Mouse (Mus musculus) heart, adult 2 months (tissue): ENCODE data around the gene Sec62. TPM values are rescaled to one million over a fixed set of nuclear protein-coding genes. Genes with fewer than 3 reads are reported as not detected.

Experiments
- DNase-seq, 2 experiments: peaks; one replicate each; pipeline ENCODE4 v3.0.0; 2021
- H3K27ac ChIP-seq: fragments of 200-600 bp; 2 replicates; pipeline ENCODE4 v1.8.1; 2022
- H3K27me3 ChIP-seq: fragments of 200-500 bp; 2 replicates; pipeline ENCODE4 v1.6.1; 2012; ENCODE audit warnings: mild to moderate bottlenecking, low read length, inconsistent platforms, mixed read lengths; ENCODE audit not compliant: control insufficient read depth, insufficient read depth
- H3K36me3 ChIP-seq: fragments of 200-500 bp; 2 replicates; pipeline ENCODE4 v1.6.1; 2012; ENCODE audit warnings: low read length, inconsistent platforms; ENCODE audit not compliant: control insufficient read depth, insufficient read depth
- H3K4me1 ChIP-seq: fragments of 200-500 bp; 2 replicates; pipeline ENCODE4 v1.6.1; 2011; ENCODE audit warnings: low read length; ENCODE audit not compliant: control insufficient read depth, insufficient read depth
- H3K4me3 ChIP-seq: fragments of 200-600 bp; 2 replicates; pipeline ENCODE4 v1.8.1; 2022
- H3K79me2 ChIP-seq: fragments of 200-500 bp; replicated peaks from 2 replicates; pipeline ENCODE4 v1.6.1; 2012; ENCODE audit warnings: mild to moderate bottlenecking, inconsistent platforms, low read length, moderate library complexity, mixed read lengths; ENCODE audit not compliant: control insufficient read depth, insufficient read depth
- H3K9ac ChIP-seq: fragments of 200-500 bp; 2 replicates; pipeline ENCODE4 v1.6.1; 2012; ENCODE audit warnings: low read depth, mild to moderate bottlenecking, control low read depth, inconsistent platforms, low read length, mixed read lengths
- CTCF ChIP-seq: fragments of 200-600 bp; IDR thresholded peaks from 2 replicates; pipeline ENCODE4 v1.8.1; 2022; ENCODE audit warnings: antibody characterized with exemption, mild to moderate bottlenecking, moderate library complexity
- EP300 ChIP-seq: fragments of 200-500 bp; IDR thresholded peaks from 2 replicates; pipeline ENCODE4 v1.6.1; 2011; ENCODE audit warnings: low read depth, low read length, control low read depth; ENCODE audit not compliant: insufficient read depth
- POLR2A ChIP-seq: fragments of 200-500 bp; IDR thresholded peaks from 2 replicates; pipeline ENCODE4 v1.6.1; 2011; ENCODE audit warnings: mild to moderate bottlenecking, low read depth, low read length, control low read depth; ENCODE audit not compliant: insufficient read depth
- WGBS: fragments of 180-500 bp; shearing (Covaris S2); methylation state at CpG from one replicate; pipeline ENCODE4 v1.1.7; 2018; 5-methylcytosine and 5-hydroxymethylcytosine counted together
- intact Hi-C: fragments of 180-260 bp; cut with DNase I; formaldehyde crosslinking; loops from one replicate; pipeline ENCODE4 v1.15.1; 2025
- polyA plus RNA-seq: library from polyadenylated mRNA; depleted of rRNA; stranded (reverse); fragments of >200 nt; gene quantifications from 2 replicates; pipeline ENCODE4 v1.2.3, GENCODE M21; 2012
- total RNA-seq, 2 experiments: library from RNA; stranded (reverse); gene quantifications; 2 replicates each; pipeline ENCODE4 v1.2.3; 2021

Gene Sec62
- total and polyA plus RNA-seq, 3 experiments = 12.9 to 41.5 (median 36.6) TPM

GRCm38 (mm10) chr3:30765311-30766027, 27.2 kb upstream of the Sec62 start:
- TF ChIP-seq CTCF = no peak
- no peak for TF ChIP-seq EP300
- no peak for TF ChIP-seq POLR2A
- peak in 1 of 2 experiments; percentile 8 for DNase-seq
- H3K9ac ChIP-seq = no peak overlapping the region

GRCm38 (mm10) chr3:30766177-30766576, 26.5 kb upstream of the Sec62 start:
- H3K4me3 ChIP-seq = no peak overlapping the region
- DNase-seq = peak in 1 of 2 experiments; percentile 26
- H3K4me1 ChIP-seq = no peaks in the 10 kb centered on the region
- TF ChIP-seq POLR2A (no peak), CTCF (no peak), EP300 (no peak)
- 40% methylated on average over 7 of the region's 7 CpGs for WGBS
- no peak overlapping the region for H3K9ac ChIP-seq
- H3K27me3 ChIP-seq = no peaks in the 10 kb centered on the region
- intact Hi-C loops = no loop called here
- H3K79me2 ChIP-seq = no peaks in the 10 kb centered on the region
- no peak overlapping the region for H3K27ac ChIP-seq
- no peaks in the 10 kb centered on the region for H3K36me3 ChIP-seq

More at GRCm38 (mm10) chr3:30765311-30766027, 27.2 kb upstream of the Sec62 start:
- Histone ChIP-seq H3K4me3 (no peak overlapping the region), H3K4me1 (no peaks in the 10 kb centered on the region), H3K27ac (no peak overlapping the region), H3K79me2 (no peaks in the 10 kb centered on the region), H3K36me3 (no peaks in the 10 kb centered on the region), H3K27me3 (no peaks in the 10 kb centered on the region)
- intact Hi-C loops = no loop called here
- WGBS = 53% methylated on average over 10 of the region's 10 CpGs

GRCm38 (mm10) chr3:30767271-30767670, 25.4 kb upstream of the Sec62 start:
- H3K27ac ChIP-seq = no peak overlapping the region
- no peaks in the 10 kb centered on the region for H3K27me3 ChIP-seq
- no peak for TF ChIP-seq CTCF
- no peak for TF ChIP-seq EP300
- no peak for TF ChIP-seq POLR2A
- no peak overlapping the region for H3K4me3 ChIP-seq
- H3K79me2 ChIP-seq = no peaks in the 10 kb centered on the region
- no peaks in the 10 kb centered on the region for H3K4me1 ChIP-seq
- no peak overlapping the region for H3K9ac ChIP-seq
- H3K36me3 ChIP-seq = no peaks in the 10 kb centered on the region
- no peak for DNase-seq
- 80% methylated on average over 6 of the region's 6 CpGs for WGBS
- intact Hi-C loops = no loop called here

- Histone ChIP-seq H3K9ac (no peak overlapping the region), H3K79me2 (no peaks in the 10 kb centered on the region), H3K4me1 (no peaks in the 10 kb centered on the region), H3K4me3 (no peak overlapping the region), H3K27me3 (no peaks in the 10 kb centered on the region), H3K27ac (no peak overlapping the region), H3K36me3 (no peaks in the 10 kb centered on the region)
- intact Hi-C loops = no loop called here
- no peak for TF ChIP-seq POLR2A
- no peak for TF ChIP-seq CTCF
- no peak for TF ChIP-seq EP300
- WGBS = 64% methylated on average over 10 of the region's 10 CpGs
- no peak for DNase-seq
These were observed 22.7 kb upstream of the Sec62 start for GRCm38 (mm10) chr3:30769755-30770515.

- Histone ChIP-seq H3K9ac (no peak overlapping the region), H3K79me2 (no peaks in the 10 kb centered on the region), H3K4me3 (no peak overlapping the region), H3K4me1 (no peaks in the 10 kb centered on the region), H3K27me3 (no peaks in the 10 kb centered on the region), H3K27ac (no peak overlapping the region), H3K36me3 (no peaks in the 10 kb centered on the region)
- intact Hi-C loops = no loop called here
- 93% methylated on average over 1 of the region's 1 CpGs for WGBS
- DNase-seq = no peak
- no peak for TF ChIP-seq POLR2A
- TF ChIP-seq CTCF = no peak
- no peak for TF ChIP-seq EP300
These were observed 21.1 kb upstream of the Sec62 start for GRCm38 (mm10) chr3:30771560-30771959.

GRCm38 (mm10) chr3:30772631-30773030, 20.0 kb upstream of the Sec62 start:
- WGBS = 54% methylated on average over 4 of the region's 4 CpGs
- H3K4me3 ChIP-seq = no peak overlapping the region
- no peaks in the 10 kb centered on the region for H3K79me2 ChIP-seq
- H3K27me3 ChIP-seq = no peaks in the 10 kb centered on the region
- H3K4me1 ChIP-seq = no peaks in the 10 kb centered on the region
- TF ChIP-seq POLR2A (no peak), CTCF (no peak), EP300 (no peak)
- no peak overlapping the region for H3K27ac ChIP-seq
- no peaks in the 10 kb centered on the region for H3K36me3 ChIP-seq
- no peak for DNase-seq
- no peak overlapping the region for H3K9ac ChIP-seq
- intact Hi-C loops = no loop called here
